Mouse (Mus musculus) right cerebral cortex, postnatal 4 days (tissue): Measurements from ENCODE around the gene Gm11172.

Source experiments
- DNase-seq: peaks from one replicate; pipeline ENCODE4 v3.0.0-alpha.2; 2022

Gene Gm11172

DNA sequence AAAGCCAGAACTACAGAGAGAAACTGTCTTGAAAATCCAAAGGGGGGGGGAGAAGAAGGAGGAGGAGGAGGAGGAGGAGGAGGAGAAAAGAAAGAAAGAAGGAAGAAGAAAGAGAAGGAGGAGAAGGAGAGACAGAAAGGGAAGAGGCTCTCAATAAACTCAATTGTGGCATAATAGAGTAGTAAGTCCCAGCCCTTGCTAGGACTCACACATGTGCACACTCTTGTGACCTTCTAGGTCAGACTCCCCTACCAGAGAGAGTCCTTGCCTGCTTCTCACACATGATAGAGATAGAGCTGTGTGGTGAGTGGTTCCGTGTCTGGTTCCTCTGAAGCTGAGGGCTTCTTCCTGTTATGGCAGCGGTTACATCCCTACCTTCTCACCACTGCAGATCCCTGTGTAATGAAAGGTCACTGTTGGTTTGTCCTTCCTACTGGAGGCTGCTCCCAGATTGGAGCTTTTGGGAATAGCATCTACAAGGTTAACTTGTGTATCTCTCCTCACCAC lies at the start of gene Gm11172:
Gene Gm11172 (plus strand): TSS at position 51 of the 507 bp plus-strand sequence.
- no peak for DNase-seq

DNA sequence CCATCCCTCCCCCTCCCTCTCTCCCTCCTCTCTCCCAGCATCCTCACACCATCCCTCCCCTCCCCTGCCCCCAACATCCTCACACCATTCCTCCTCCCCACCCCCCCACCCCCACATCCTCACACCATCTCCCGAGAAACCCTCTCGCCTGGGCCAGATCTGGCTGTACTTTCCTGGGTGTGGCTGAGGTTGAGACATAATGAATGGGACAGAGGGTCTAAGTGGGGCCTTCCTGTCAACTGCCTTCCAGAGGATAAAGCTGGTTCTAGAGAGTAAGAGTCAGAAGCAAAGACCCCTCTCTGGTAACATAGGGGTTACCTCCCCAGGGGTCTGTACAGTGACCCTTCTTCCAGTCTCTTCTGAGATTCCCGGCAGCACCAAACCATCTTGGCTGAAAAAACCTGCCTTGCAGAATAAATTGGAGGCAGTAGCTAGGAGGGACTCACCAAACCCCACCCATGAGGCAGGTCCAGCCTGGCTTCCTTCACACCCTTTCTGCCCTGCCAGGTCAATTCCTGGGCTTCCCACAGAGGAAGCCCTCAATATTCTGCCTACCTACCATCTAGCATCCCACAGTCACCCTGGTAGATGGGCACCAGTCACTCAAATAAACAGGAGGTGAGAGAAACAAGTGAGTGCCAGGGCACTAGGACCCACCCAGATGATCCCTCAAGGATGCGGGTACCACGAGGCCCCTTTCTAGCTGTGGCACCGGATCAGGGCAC lies 49.0 kb upstream of the Gm11172 start:
- DNase-seq, result no peak

GRCm38 (mm10) chr16:10764323-10764722 lies 48.4 kb upstream of the Gm11172 start:
- DNase-seq, result no peak

GRCm38 (mm10) chr16:10767158-10767557 lies 45.6 kb upstream of the Gm11172 start:
- peak; percentile 52 for DNase-seq

- no peak for DNase-seq
Measured at GRCm38 (mm10) chr16:10768821-10769220, 43.9 kb upstream of the Gm11172 start.

DNA sequence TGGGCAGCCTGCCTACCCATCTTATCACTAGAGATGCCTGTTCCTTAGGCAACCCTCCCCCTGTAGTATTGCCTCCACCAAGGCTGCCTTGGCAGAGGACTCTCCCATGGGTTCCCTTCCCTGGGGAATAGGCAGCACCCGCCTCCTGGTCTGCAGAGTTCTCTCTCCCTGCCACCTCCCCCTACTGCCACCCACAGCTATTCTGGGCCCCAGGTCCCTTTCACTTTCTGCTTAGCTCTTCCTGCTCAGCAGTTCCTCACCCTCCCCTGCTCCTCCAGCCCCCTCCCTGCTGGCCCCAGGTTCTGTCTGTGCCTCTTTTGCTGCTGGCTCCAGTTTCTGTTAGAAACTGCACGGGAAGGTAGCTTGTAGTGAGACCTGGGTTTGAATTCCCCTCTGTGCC lies 43.1 kb upstream of the Gm11172 start:
- DNase-seq, result no peak

- no peak for DNase-seq
Measured at GRCm38 (mm10) chr16:10770531-10771325, 42.0 kb upstream of the Gm11172 start.

GRCm38 (mm10) chr16:10771769-10772510 lies 40.8 kb upstream of the Gm11172 start:
- no peak for DNase-seq

- DNase-seq, result no peak
Measured at GRCm38 (mm10) chr16:10773543-10773942, 39.2 kb upstream of the Gm11172 start.

- DNase-seq, result no peak
Measured at GRCm38 (mm10) chr16:10774726-10775125, 38.0 kb upstream of the Gm11172 start.

DNA sequence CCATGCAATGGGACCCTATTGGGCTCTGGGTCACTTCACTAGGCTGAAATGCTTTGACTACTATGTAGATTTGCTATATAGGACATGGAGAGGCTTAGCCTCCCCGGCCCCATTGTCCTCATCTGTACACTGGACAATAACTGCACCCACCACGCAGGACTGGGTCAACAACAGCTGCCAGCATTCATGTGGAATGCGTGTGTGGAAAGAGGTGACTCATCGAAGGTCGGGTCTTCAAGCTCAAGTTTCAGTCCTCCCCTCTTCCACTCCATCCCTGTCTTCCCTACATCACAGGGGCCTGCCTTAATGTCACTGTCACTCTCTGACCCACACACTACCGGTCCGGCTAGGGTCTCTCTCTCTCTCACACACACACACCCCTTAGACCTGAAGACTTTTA lies 36.4 kb upstream of the Gm11172 start:
- DNase-seq, result no peak

GRCm38 (mm10) chr16:10777579-10778160 lies 35.0 kb upstream of the Gm11172 start:
- DNase-seq, result no peak

DNA sequence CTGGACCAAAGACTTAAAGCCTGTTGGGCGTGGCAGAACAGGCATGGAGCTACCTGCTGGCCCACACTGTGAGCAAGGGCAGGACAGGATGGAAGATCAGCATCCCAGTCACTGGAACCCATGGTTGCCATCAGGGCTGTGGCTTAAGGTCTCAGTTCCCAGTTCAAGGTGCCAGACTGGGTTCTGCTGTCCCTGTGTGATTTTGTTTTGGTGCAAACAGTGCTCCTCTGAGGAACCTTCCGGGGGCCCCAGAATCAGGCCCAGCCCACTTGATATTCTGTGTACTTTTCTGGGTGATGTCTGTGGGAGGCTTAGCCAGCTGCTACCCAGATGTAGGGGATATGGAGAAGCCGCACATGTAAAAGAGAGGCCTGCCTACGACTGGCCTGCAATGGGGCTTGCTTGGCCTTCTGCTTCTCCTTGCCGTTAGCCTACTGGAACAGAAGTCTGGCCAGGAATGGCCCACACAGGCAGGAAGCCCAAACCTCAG lies 32.0 kb upstream of the Gm11172 start:
- DNase-seq, result no peak

DNA sequence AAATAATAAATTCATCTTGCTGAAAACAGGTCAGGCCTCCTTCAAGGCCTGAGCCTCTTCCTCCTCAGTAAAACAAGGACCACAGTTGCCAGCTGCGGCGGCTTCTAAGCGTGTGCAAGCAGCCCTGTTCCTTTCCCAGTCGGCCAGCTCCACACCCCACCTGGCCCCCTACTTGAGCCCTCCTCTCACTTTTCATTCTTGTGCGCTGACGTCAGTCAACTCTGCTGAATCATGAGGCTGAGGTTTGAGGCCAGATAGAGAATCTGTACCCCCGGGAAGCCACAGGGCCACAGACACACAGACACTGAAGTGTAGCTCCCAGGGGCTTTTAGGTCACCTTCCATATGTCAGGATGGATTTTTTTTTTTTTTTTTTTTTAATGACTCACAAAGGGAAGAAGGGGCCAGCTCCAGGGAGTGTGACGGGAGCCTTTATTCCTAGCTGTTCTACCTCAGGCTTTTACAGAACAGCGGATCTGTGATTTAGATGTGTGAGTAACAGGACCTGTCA lies 30.8 kb upstream of the Gm11172 start:
- DNase-seq, result no peak

- no peak for DNase-seq
Measured at GRCm38 (mm10) chr16:10782377-10783151, 30.2 kb upstream of the Gm11172 start.

DNA sequence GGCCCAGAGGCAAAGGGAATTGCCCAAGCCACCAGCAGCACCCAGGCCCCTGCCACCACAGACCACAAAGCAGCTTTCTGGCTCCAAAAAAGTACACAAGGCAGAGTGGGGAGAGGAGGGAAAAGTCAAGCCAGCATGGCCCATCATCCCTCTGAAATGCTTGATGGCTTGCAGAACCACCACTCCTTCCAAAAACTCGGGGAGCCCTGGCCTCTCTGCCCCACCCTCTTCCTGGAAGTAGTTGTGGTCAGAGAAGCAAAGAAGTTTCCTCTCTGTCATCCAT lies 29.6 kb upstream of the Gm11172 start:
- DNase-seq, result no peak

- no peak for DNase-seq
Measured at GRCm38 (mm10) chr16:10783451-10783850, 29.3 kb upstream of the Gm11172 start.

- DNase-seq, result peak; percentile 49
Measured at GRCm38 (mm10) chr16:10783883-10784792, 28.6 kb upstream of the Gm11172 start.

GRCm38 (mm10) chr16:10784793-10785370 lies 27.8 kb upstream of the Gm11172 start:
- DNase-seq, result peak; percentile 93
